Mouse (Mus musculus) ES-Bruce4 (cell line): ENCODE measurements at regions not wholly inside any gene's neighbourhood (a gene's known extent, or its start where the extent isn't known, plus 50 kb on each side); places are given as distances from the start of the nearest gene placed in this dataset.

Experiments
- CTCF ChIP-seq: IDR thresholded peaks from one replicate; pipeline ENCODE4 v1.8.1; 2011; ENCODE audit warnings: low read depth, low read length
- EP300 ChIP-seq: IDR thresholded peaks from 2 replicates; pipeline ENCODE4 v1.6.1; 2011; ENCODE audit warnings: low read depth, low read length; ENCODE audit not compliant: insufficient read depth
- POLR2A ChIP-seq: IDR thresholded peaks from one replicate; pipeline ENCODE4 v1.8.1; 2011; ENCODE audit warnings: low read length; ENCODE audit not compliant: insufficient read depth

GRCm38 (mm10) chr16:87225085-87225484, 128.9 kb upstream of the N6amt1 start:
- TF ChIP-seq POLR2A (no peak), CTCF (no peak), EP300 (no peak)
